Mouse (Mus musculus) embryonic fibroblast, embryonic 13.5 days (primary cell): Measurements from ENCODE around the gene L3mbtl3. TPM values are rescaled to one million over a fixed set of nuclear protein-coding genes. Genes with fewer than 3 reads are reported as not detected.

ENCODE experiments used
- H3K27ac ChIP-seq: 2 replicates; pipeline ENCODE4 v1.5.1; 2012; ENCODE audit warnings: low read length, control low read depth, inconsistent platforms; ENCODE audit not compliant: insufficient read depth
- H3K4me1 ChIP-seq: 2 replicates; pipeline ENCODE4 v1.6.1; 2011; ENCODE audit warnings: low read length; ENCODE audit not compliant: control insufficient read depth, insufficient read depth
- H3K4me3 ChIP-seq: 2 replicates; pipeline ENCODE4 v1.5.1; 2011; ENCODE audit warnings: mild to moderate bottlenecking, control low read depth, low read length; ENCODE audit not compliant: insufficient read depth
- CTCF ChIP-seq: IDR thresholded peaks from 2 replicates; pipeline ENCODE4 v1.5.1; 2011; ENCODE audit warnings: mild to moderate bottlenecking, control low read depth, low read length, moderate library complexity, borderline replicate concordance; ENCODE audit not compliant: insufficient read depth
- POLR2A ChIP-seq: IDR thresholded peaks from 2 replicates; pipeline ENCODE4 v1.6.1; 2011; ENCODE audit warnings: low read depth, mild to moderate bottlenecking, control low read depth, low read length, moderate library complexity
- polyA plus RNA-seq: library from polyadenylated mRNA; stranded (reverse); fragments of >200 nt; gene quantifications from 2 replicates; pipeline ENCODE4 v1.2.4, GENCODE M21; 2011; ENCODE audit warnings: low read depth; ENCODE audit not compliant: missing spikeins, insufficient read length

Gene L3mbtl3
- polyA plus RNA-seq, 1 experiment: 22.1 TPM

DNA sequence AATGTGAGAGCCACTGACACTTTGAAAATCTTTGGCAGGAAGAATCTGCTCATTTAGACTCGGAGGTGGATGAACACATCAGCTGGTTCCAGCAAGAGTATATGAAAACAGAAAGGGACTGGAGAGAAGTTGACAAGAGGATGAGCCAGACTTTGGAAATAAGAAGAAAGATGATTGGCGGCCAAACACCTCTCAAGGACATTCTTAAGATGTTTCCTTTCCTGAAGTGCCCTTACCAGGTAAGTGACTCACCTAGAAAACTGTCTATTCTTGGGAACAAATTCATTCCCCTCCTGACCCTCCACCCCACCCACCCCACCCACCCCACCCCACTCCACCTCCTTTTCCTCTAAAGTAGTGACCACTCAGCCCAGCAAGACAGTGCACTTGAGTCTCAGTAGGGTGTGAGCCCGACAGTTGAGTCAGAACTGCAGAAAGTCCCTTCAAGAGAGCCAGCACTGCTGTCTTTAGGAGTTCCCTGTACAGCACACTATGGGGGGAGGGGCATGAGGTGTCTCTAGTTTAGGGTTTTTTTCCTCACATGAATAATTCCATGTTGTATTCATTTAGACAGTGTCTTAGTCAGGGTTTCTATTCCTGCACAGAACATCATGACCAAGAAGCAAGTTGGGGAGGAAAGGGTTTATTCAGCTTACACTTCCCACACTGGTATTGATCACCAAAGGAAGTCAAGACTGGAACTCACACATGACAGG lies 111.9 kb downstream of the L3mbtl3 start:
- Histone ChIP-seq H3K4me3 (no peak overlapping the region), H3K4me1 (0 out of 2 replicates have a peak, but pooled peaks cover 3% of the 10 kb centered on the region), H3K27ac (no peak overlapping the region)
- TF ChIP-seq CTCF (no peak), POLR2A (no peak)

DNA sequence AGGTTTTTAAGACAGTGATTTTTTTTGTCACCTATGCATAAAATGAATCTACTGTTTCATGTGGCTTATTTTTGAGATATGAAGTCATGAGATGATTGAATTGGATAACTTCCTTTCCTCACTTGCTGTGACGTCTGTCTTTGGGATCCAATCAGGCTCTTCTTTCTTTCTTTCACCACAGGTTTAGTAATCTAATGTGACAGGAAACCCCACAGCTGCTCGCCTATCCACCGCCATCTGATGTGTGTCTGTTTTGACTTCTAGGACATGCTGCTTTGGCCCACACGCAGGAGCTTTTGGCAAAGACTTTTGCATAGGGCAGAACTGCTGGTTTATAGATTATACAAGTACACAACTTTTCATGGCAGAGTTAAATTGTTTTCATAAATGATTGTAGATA lies 115.9 kb downstream of the L3mbtl3 start:
- H3K27ac ChIP-seq: no peak overlapping the region
- TF ChIP-seq POLR2A (no peak), CTCF (no peak)
- H3K4me1 ChIP-seq: 0 out of 2 replicates have a peak, but pooled peaks cover 3% of the 10 kb centered on the region
- H3K4me3 ChIP-seq: no peak overlapping the region

DNA sequence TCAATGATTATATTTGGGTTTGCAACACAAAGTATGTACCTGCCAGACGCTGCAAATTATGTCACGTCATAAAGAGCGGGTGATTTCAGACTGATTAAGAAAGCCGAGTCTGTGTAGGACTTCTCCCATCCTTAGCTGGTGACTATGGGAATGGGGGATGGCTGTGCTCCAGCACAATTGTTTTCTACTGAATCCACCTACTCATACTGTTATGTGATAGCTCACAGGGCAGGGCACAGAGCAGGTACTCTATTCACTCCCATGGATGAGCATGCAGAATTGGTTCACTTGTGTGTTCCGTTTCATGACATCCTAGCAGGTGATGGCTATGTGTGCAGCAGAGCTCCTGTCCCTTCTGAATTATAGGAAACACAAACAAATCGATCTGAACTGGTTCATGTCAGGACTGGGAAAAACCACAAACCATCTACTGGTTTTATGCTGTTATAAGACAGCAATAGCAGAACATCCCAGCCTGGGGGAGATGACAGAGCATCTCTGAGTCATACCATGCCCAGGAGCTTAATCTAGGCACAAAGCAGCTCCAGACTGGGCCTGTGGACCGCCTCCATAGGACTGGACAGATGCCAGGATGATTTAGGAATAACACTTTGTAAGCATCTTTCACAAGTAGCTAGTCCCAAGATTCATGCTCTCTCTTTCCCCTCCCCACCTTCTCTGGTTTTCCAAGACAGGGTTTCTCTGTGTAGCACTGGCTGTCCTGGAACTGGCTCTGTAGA lies 126.2 kb downstream of the L3mbtl3 start:
- no peak for TF ChIP-seq CTCF
- TF ChIP-seq POLR2A: no peak
- Histone ChIP-seq H3K4me1 (no peaks in the 10 kb centered on the region), H3K27ac (no peak overlapping the region), H3K4me3 (no peak overlapping the region)

- TF ChIP-seq CTCF (no peak), POLR2A (no peak)
- H3K4me1 ChIP-seq: no peaks in the 10 kb centered on the region
- H3K27ac ChIP-seq: no peak overlapping the region
- H3K4me3 ChIP-seq: no peak overlapping the region
These were observed 131.3 kb downstream of the L3mbtl3 start for GRCm38 (mm10) chr10:26244466-26244865.

DNA sequence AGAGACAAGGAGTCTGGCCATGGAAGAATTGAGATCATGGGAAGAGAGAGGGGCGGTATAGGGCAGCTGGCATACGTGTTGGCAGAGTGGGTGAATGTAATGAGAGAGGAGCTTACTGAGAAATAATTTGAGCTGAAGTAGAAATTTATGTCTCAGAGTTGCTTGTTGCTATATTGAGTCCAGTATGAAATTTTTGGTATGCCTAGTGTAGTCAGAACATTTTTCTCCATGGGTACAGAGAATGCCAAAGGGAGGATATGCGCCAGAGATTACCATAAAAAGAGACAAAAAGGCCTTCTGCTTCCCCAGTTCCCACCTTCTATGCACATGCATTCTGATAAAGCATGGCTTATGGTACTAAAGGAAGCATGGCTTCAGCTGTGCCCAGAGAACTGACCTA lies 132.6 kb downstream of the L3mbtl3 start:
- no peak overlapping the region for H3K4me3 ChIP-seq
- H3K27ac ChIP-seq: no peak overlapping the region
- H3K4me1 ChIP-seq: no peaks in the 10 kb centered on the region; the same call in 1 of the 2 replicates
- TF ChIP-seq CTCF (no peak), POLR2A (no peak)

- TF ChIP-seq POLR2A (no peak), CTCF (no peak)
- Histone ChIP-seq H3K4me3 (no peak overlapping the region), H3K27ac (no peak overlapping the region), H3K4me1 (no peaks in the 10 kb centered on the region; the same call in 1 of the 2 replicates)
These were observed 136.7 kb downstream of the L3mbtl3 start for GRCm38 (mm10) chr10:26239090-26239489.

- H3K4me1 ChIP-seq: no peaks in the 10 kb centered on the region; the same call in 1 of the 2 replicates
These were observed 137.2 kb downstream of the L3mbtl3 start for GRCm38 (mm10) chr10:26238559-26238958.

DNA sequence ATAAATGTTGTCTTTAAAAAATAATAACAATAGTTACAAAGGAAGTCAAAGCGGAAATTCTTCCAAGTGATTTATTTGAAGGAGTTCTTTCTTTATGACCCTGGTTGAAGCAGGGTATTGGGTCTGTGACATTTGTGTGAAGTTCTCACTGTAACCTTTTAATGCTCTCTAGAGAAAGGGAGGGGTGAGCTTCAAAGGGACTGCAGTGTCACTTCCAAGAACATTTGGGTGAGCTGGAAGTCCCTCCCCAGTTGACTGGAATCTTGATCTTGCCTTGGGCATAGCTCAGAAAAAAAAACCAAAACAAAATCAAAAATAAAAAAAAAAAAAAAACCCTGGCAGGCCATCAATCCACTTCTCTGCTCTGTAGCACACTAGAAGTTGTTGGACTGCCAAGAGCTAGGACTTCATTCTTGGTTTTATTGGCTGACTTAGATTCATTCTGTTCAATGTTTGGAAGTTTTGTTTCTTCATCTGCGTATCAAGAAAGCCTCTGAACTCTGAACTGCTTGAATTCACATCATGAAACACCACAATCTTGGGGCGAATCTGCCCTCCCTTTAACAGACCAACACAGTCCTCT lies 143.6 kb downstream of the L3mbtl3 start:
- no peak for TF ChIP-seq CTCF
- TF ChIP-seq POLR2A: no peak
- Histone ChIP-seq H3K4me1 (no peaks in the 10 kb centered on the region), H3K27ac (no peak overlapping the region), H3K4me3 (no peak overlapping the region)

More at GRCm38 (mm10) chr10:26238559-26238958, 137.2 kb downstream of the L3mbtl3 start:
- TF ChIP-seq CTCF (no peak), POLR2A (no peak)
- Histone ChIP-seq H3K4me3 (no peak overlapping the region), H3K27ac (no peak overlapping the region)

GRCm38 (mm10) chr10:26229488-26229887 lies 146.3 kb downstream of the L3mbtl3 start, which contains the start of gene Samd3:
Gene Samd3 (plus strand): TSS chr10:26229707.
- H3K27ac ChIP-seq: no peak within 1 kb of the TSS
- no peak for TF ChIP-seq POLR2A
- TF ChIP-seq CTCF: no peak
- H3K4me3 ChIP-seq: no peak within 1 kb of the TSS
- no peaks in the 10 kb centered on the region for H3K4me1 ChIP-seq

- H3K4me1 ChIP-seq: no peaks in the 10 kb centered on the region
- H3K27ac ChIP-seq: no peak overlapping the region
- no peak for TF ChIP-seq CTCF
- TF ChIP-seq POLR2A: no peak
- H3K4me3 ChIP-seq: no peak overlapping the region
These were observed 147.6 kb downstream of the L3mbtl3 start for GRCm38 (mm10) chr10:26228187-26228586.

DNA sequence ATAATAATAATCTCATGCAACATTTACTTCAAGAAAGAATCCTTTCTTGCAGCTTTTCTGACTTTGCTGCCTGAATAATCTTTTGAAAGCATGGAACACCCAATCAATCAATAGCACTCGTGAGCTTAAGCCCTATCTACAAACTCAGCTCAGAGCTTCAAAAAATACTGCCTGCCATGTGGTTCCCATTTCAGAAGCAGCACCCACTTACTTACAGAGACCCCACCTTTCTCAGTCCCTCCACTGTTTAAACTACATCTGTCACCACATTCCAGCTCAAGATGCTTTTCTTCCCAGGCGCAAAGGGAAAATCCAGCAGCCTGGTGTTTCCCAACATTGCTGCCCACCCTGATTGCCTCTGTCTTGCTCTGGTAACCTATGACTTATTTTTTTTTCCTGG lies 149.0 kb downstream of the L3mbtl3 start:
- TF ChIP-seq CTCF (no peak), POLR2A (no peak)
- Histone ChIP-seq H3K27ac (no peak overlapping the region), H3K4me1 (no peaks in the 10 kb centered on the region), H3K4me3 (no peak overlapping the region)
